In genomic region chr2:132017611-132018010, GRCm38 (mm10) we compare ENCODE assay signal across 10 mouse cellular contexts. TPM values are rescaled to one million over a fixed set of nuclear protein-coding genes. Genes with fewer than 3 reads are reported as not detected.
DNase-seq lines count a peak whose midpoint lies in the region.
"Had no signal": no experiment of that assay in that cellular context is flagged by ENCODE, and none has a peak within 500 bp of the region (broad histone marks: within the 10 kb centered on the region; RNA-seq: fewer than 3 reads in every experiment).

No protein-coding gene starts in this region.

- DNase-seq in kidney, postnatal 10 days = peak; percentile 70
- no peak for DNase-seq in kidney, adult 8-10 months
- DNase-seq in ES-CJ7 (ENCODE audit: low read depth, low spot score) = peak; percentile 28
- DNase-seq in embryonic facial prominence, embryonic 10.5 days (ENCODE audit: low spot score) = peak; percentile 38
- peak; percentile 81 for DNase-seq in lung, postnatal 10 days
- no peak for DNase-seq in right cerebral cortex, adult 18-20 months
- no peak for DNase-seq in left cerebral cortex, adult 8-10 months (ENCODE audit: low spot score in 2 of 2)
- DNase-seq in urinary bladder, adult 18-20 months (ENCODE audit: low spot score in 2 of 2) = no peak
- DNase-seq: cerebellum, adult 11 months had no signal

- no peaks in the 10 kb centered on the region for H3K36me3 ChIP-seq in embryonic facial prominence, embryonic 10.5 days (replicated peaks)

- H3K27me3 ChIP-seq in embryonic facial prominence, embryonic 10.5 days (replicated peaks; ENCODE audit: low read depth, poor library complexity, severe bottlenecking) = no peaks in the 10 kb centered on the region
- H3K27me3 ChIP-seq: midbrain, embryonic 12.5 days had no signal

- H3K27ac ChIP-seq in embryonic facial prominence, embryonic 10.5 days (replicated peaks) = no peak overlapping the region
- H3K27ac ChIP-seq: midbrain, embryonic 12.5 days had no signal

- no peak overlapping the region for H3K4me3 ChIP-seq in embryonic facial prominence, embryonic 10.5 days
- H3K4me3 ChIP-seq: midbrain, embryonic 12.5 days had no signal

- H3K4me1 ChIP-seq in embryonic facial prominence, embryonic 10.5 days = peaks cover 36% of the 10 kb centered on the region
- H3K4me1 ChIP-seq: midbrain, embryonic 12.5 days had no signal

- WGBS in embryonic facial prominence, embryonic 10.5 days = 50% methylated on average over 7 of the region's 7 CpGs

- H3K9me3 ChIP-seq in embryonic facial prominence, embryonic 10.5 days = no peaks in the 10 kb centered on the region
- H3K9me3 ChIP-seq: midbrain, embryonic 12.5 days had no signal

RNA-seq across cellular contexts. Expression of gene Rassf2, which starts 12.4 kb away (rescaled TPM):
- polyA plus RNA-seq in embryonic facial prominence, embryonic 10.5 days (2016; fragmentation: Nextera tagmentation; extraction: Ambion mirVana) = 10.6 and 14.2 TPM in 2 replicates
- total RNA-seq in left cerebral cortex, adult 8-10 months (2022) = 10 to 100 TPM; 50.7 to 55.7 (median 53.8) TPM

Comparison
In these comparisons a context has a peak if more than half of its experiments do, and no peak if none do; other contexts are left out.
1. DNase-seq: peak in kidney, postnatal 10 days (single experiment), ES-CJ7 (single experiment), embryonic facial prominence, embryonic 10.5 days (single experiment) and lung, postnatal 10 days (single experiment); none in kidney, adult 8-10 months (0 of 2), right cerebral cortex, adult 18-20 months (single experiment), left cerebral cortex, adult 8-10 months (0 of 2) and urinary bladder, adult 18-20 months (0 of 2).